Mouse (Mus musculus) layer of hippocampus, postnatal 14 days (tissue): ENCODE data around the gene Cysltr1. TPM values are rescaled to one million over a fixed set of nuclear protein-coding genes. Genes with fewer than 3 reads are reported as not detected.

Source experiments
- DNase-seq, 2 experiments: peaks; one replicate each; pipeline ENCODE4 v3.0.0; 2021 to 2022; ENCODE audit warnings: low spot score in 2 of 2, mixed read lengths in 1 of 2
- long read RNA-seq, 2 experiments: library from polyadenylated mRNA; stranded (forward); transcript quantifications; one replicate each; pipeline ENCODE4 v2.0.0; 2021
- total RNA-seq, 2 experiments: library from RNA; stranded (reverse); gene quantifications; 2 replicates each; pipeline ENCODE4 v1.2.3; 2021

Cysltr1 gene
- under 1 TPM; 0.23 to 0.45 TPM for total RNA-seq
- long read RNA-seq, experiment 1: 0 reads
- long read RNA-seq, experiment 2, full-length matches to known transcripts: 2 of 4 reads
- long read RNA-seq, experiment 2, partial matches to known transcripts: 0 of 4 reads
- long read RNA-seq, experiment 2, other reads (novel, unspliced or antisense): 2 of 4 reads

DNA sequence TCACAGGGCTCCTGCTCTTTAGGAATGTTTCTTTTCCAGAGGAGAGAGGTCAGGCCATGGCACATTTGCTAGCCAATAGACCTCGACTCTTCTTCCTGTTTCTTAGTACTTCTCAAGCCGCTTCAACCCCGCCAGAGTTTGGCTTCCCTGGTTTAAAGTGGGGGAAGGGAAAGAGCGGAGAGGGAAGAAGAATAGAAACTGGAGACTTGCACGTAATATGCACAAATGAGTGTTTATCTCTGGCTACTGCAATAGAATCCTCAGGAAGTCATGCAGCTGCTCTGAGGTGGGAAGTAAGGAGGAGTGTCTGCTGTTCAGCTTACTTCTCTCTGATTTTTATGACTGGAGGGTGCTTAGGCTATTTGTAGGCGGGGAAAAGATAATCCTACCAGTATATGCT lies at the start of gene Cysltr1:
TSS of gene Cysltr1 (minus strand) at position 294 of the 400 bp plus-strand sequence.
- DNase-seq: no peak

DNA sequence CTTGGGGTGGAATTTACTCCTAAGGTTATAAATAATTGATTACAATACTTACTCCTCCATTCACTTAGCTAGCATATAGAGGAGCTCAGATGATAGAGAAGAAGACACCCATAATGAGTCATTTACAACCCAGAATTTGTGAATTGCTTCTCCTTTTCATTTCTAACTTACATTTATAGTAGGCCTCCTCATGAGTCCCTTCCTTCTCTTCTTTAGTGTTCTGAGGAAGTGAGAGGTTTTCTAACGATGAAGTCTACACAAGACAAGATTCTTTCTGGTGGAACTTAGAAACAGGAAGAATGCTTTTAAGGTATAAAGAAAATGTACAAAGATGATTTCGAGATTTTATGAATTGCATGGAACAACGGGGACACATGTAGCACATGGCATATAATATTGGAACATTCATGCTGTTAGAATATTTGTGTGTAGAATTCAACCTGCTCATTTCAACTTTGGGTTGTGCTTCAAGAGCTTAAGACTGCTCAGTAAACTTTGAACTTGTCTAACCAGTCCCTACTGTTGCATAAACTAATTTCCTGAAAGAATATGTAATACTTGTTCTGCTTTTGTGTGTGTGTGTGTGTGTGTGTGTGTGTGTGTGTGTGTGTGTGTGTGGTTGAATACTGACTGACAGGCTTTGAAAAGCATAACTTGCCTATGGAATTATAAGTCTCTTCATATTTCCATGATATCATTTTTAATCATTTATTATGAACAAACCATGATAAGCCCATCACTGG lies 31.5 kb upstream of the Cysltr1 start:
- no peak for DNase-seq

GRCm38 (mm10) chrX:106633543-106633942 lies 30.1 kb upstream of the Cysltr1 start:
- no peak for DNase-seq

GRCm38 (mm10) chrX:106628514-106628913 lies 25.0 kb upstream of the Cysltr1 start:
- no peak for DNase-seq

GRCm38 (mm10) chrX:106623667-106624066 lies 20.2 kb upstream of the Cysltr1 start:
- no peak for DNase-seq

GRCm38 (mm10) chrX:106622512-106622911 lies 19.0 kb upstream of the Cysltr1 start:
- DNase-seq: no peak

- DNase-seq: no peak
These were observed 763 bp downstream of the Cysltr1 start for GRCm38 (mm10) chrX:106602574-106603258.

DNA sequence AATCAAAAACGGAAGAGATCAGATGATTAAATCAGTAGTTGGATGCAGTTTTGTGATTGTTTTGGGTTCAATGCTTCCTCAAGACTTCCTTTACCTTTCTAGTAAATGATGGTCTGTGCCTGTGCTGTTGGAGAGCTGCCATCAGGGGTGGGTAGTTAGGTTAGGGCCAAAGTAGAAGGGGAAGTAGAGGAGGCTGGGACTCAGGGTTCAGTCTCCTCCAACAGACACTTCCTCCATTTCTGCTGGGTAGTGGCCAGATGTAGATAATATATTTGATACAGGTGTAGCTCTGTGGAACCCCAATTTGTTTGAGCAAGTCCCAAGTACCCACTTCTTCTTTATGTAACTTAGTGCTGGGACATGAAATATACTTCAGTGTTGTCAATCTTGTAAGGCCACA lies 7.6 kb downstream of the Cysltr1 start:
- no peak for DNase-seq

DNA sequence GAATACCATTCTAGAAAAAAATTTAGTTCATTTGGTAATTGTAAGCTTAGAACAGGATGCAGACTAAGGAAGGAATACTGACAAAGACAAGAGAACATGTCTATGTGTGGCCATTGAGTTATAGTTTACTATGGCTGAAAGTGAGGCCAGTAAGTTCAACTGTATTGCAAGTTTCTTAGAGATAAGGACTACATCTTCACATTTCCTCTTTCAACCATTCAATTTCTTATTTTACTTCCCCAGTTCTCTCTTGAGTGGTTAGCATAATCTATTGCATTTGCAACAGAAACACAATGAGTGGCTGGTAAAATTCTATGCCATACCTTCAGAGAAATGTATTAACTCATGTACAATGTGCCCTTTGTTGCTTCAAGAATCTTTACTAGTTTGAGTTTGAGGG lies 9.6 kb downstream of the Cysltr1 start:
- DNase-seq: no peak

- DNase-seq: no peak
These were observed 20.6 kb downstream of the Cysltr1 start, which contains the start of gene Gm5127 for GRCm38 (mm10) chrX:106582886-106583285. Gene Gm5127, plus strand, starts transcription at chrX:106583186.

GRCm38 (mm10) chrX:106582197-106582596 lies 21.3 kb downstream of the Cysltr1 start:
- DNase-seq: no peak

DNA sequence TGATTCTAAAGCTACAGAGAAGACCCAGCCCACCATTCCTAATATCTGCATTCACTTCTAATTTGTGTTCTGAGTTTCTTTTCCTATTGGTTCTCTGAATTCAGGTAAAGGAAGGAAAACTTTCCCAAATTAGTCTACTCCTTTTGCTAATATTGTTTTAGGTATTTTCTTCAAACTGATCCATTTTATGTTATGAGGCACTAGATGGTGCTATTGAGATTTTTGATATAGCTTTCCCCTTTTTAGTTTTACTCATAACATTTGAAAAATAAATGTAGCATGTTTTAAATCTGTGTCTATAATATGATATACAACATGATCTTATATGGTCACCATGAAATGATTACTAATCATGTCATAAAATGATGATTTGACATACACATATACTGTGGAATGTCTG lies 23.1 kb downstream of the Cysltr1 start:
- DNase-seq: no peak

GRCm38 (mm10) chrX:106578966-106579365 lies 24.5 kb downstream of the Cysltr1 start:
- no peak for DNase-seq

DNA sequence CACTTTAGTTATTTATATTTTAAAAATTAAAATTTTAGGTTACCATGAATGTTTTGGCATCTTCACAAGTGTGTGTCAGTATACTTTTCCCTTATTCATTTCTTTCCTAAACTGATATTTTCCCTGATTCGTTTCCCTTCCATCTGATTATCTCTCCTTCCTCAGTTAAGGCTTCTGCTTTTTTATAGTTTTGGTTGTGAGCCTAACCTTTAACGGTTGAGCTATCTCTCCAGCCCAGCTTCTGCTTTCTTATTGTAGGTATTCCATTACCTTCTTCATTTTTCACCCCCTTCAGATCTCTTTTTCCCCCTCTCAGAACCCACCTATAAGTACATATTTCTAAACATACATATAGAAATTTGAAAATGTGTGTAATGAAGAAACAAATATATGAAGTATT lies 48.0 kb downstream of the Cysltr1 start:
- no peak for DNase-seq

- DNase-seq: no peak
These were observed 67.1 kb downstream of the Cysltr1 start for GRCm38 (mm10) chrX:106536359-106536758.

Other genes starting within 250 kb of the Cysltr1 start
- gene Fndc3c1, start 118.3 kb downstream of the Cysltr1 start, total RNA-seq: not detected
- under 1 TPM in 1 of 2 experiments, not detected in 1; 0.67 TPM for gene Gm5127, start 20.5 kb downstream of the Cysltr1 start, total RNA-seq
- 1 to 10 TPM; 1.7 to 2.5 TPM for gene Rtl3, start 237.0 kb upstream of the Cysltr1 start, total RNA-seq